Mouse (Mus musculus) layer of hippocampus, adult 9-10 months (tissue): ENCODE data around the gene Fat3.

ENCODE experiments used
- DNase-seq: peaks from one replicate; pipeline ENCODE4 v3.0.0; 2022; ENCODE audit warnings: low spot score

The Fat3 gene

GRCm38 (mm10) chr9:16437805-16438204 lies 63.3 kb downstream of the Fat3 start:
- DNase-seq, result no peak

DNA sequence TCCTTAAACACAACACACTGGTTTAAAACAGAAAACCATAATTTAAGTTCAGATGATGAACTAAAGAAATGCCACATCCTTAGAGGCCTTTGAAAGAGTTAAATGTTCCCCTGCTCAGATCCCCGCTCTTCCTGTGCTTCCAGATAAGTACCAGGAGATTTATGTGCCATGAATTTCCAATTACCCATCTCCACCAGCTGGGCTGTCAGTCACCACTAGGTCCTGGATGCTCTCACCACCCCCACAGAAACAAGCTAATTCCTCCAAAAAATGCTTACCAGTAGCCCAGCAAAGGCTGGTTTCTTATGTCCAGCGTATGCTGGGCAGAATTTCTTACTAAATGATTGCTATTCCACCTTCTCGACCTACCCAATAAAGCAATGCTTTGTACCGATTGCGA lies 72.5 kb downstream of the Fat3 start:
- no peak for DNase-seq

- DNase-seq, result no peak
Observed at GRCm38 (mm10) chr9:16422707-16423106, 78.4 kb downstream of the Fat3 start.

- DNase-seq, result no peak
Observed at GRCm38 (mm10) chr9:16402815-16403214, 98.3 kb downstream of the Fat3 start.

GRCm38 (mm10) chr9:16398734-16399686 lies 102.1 kb downstream of the Fat3 start:
- DNase-seq, result no peak

DNA sequence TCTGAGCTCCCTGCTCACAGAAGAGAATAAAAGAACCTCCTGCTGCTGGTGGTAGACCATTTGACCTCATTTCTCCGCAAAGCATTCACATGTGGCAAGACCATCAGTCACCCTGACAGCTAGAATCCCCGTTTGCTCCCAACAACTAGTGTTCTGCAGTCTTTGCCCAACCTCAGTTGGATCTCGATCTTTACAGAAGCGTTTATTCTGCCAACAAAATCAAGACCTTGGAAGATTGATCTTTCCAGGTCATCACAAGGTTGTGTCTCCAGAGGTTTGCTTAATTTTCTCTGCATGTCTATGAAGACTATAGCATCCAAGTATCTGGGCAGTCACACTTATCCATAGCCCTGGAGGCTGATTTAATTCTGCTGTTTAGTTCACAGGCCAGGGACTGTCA lies 111.9 kb downstream of the Fat3 start:
- DNase-seq, result no peak

- no peak for DNase-seq
Observed at GRCm38 (mm10) chr9:16387527-16387926, 113.6 kb downstream of the Fat3 start.

DNA sequence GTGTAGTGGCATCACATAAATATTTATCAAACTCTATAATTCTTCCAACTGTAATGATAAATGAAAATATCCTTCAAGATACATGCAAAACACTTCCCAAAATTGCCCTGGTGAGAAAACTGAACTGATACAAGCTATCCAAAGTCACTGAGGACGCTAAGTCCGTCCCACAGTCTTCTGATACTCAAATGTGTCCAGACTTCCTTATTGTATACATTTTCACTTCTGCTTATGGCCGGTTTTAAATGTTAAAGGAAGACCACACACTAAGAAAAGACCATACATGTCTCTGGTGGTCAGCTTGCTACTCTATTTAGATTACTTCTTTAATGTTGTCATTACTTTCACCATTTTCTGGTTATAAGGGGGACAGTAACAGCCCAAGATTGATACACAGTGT lies 137.4 kb downstream of the Fat3 start:
- DNase-seq, result no peak

DNA sequence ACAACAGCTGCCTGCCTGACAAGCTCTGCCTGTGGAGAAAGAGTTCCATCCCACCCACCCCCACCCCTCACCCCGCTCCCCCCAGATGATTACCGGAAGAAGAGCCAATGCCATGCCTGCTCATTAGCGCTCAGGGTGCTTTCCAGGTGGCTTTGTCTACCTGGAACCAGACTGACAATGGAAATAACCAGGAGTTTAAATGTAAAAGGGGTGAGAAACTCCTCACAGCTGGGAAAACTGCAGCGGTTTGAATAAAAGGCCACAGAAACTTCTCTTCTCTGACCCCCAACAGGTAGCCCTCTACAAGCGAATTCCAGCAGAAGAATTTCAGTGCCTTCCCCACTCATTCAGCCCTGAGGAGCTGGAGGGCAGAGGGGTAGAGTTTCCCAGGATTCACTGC lies 139.3 kb downstream of the Fat3 start:
- no peak for DNase-seq

GRCm38 (mm10) chr9:16356636-16357035 lies 144.4 kb downstream of the Fat3 start:
- no peak for DNase-seq

DNA sequence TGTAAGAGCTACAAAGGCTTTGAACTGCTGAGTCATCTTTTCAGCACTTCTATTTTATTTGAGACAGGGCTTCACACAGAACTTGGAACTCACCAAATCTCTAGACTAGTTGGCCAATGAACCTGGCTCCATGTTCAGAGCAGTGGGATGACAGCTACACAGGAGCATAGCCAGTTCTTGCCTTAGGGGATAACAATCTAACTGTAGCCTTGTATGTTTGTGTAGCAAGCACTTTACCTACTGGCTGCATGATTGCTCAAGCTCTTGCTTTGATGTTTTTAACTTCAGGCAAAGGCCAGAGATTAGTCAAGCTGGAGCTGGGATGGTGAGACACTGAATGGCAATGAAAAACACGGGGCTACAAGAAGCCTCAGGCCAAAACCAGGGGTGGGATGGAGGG lies 146.2 kb downstream of the Fat3 start:
- DNase-seq, result no peak

- no peak for DNase-seq
Observed at GRCm38 (mm10) chr9:16353049-16353724, 147.9 kb downstream of the Fat3 start.

- DNase-seq, result no peak
Observed at GRCm38 (mm10) chr9:16352486-16353048, 148.5 kb downstream of the Fat3 start.

DNA sequence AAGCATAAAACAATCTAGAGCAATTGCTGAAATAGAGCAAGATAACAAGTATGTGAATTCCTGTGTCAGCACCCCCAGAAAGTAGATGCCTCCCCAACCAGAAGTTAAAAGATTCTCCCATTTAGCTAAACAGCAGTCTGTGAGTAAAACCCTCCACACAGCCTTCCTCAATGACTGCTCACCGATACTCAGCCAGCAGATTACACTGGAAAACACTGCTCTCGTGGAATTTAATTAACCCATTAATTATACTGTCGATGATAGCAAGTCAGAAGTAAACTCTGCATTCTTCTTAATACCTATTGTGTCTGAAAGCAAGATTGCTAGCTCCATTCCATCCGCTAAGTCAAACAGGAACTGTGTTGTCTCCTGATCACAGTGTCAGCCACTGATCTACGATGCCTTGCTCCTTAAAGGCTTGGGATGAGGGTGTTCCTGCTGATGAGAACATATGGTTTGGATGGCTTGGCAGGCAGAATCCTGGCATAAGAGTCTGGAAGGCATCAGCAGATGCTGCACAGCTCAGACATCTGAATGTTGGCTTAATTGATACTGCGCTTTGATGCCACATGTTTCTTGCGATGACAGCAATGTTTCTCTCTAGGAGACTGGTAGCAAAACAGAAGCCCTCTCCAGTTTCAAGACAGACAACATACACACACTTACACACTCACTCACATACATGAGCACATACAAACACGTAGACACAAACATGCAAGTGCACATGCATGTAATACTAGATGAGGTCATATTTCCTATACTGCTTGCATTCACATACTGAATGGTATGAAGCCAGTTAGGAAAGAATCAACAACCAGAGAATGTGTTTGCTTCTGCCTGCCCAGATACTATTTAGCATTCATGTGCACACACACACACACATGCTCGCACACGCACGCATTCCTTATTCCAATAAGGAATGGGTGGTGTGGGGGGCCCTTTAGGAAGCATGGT lies 155.9 kb downstream of the Fat3 start:
- peak; percentile 56 for DNase-seq

DNA sequence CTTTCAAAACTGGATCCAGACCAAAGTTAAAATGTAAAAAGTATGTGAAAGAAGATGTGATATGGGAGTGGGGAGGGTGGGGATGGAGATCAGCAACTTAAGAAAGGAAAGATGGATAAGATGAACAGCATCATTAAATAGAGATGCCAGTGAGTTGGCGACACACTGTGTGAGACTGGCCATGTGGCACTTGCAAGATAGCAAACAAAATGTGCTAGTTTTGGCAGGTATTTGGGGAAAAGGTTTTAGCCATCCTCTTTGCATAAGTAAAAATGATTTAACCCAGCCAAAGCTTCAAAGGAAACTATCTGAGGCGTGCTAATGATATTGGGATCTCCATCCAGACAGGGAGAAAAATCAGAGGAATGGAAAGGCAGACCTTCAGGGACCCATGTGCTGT lies 157.9 kb downstream of the Fat3 start:
- no peak for DNase-seq

GRCm38 (mm10) chr9:16342577-16342976 lies 158.5 kb downstream of the Fat3 start:
- no peak for DNase-seq

GRCm38 (mm10) chr9:16330290-16330984 lies 170.6 kb downstream of the Fat3 start:
- DNase-seq, result no peak

DNA sequence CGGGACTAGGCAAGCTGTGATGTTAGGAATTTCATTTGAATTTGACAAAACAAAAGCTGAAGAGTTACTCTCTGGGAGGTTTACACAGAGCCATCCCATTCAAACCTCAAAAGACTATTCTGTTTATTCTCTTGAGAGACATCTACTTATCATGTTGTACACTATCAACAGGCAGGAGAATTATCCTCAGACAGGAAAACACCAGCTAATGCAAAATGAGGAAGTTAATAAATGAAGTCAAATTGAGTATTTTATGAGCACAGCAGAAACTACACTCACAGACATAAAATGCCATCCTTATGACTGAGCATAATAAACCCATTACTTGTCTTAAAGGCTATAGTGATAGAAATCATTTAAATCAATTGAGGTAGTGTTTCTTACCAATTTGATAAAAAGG lies 182.1 kb downstream of the Fat3 start:
- no peak for DNase-seq

- no peak for DNase-seq
Observed at GRCm38 (mm10) chr9:16312599-16313197, 188.4 kb downstream of the Fat3 start.
